Mouse (Mus musculus) monocyte, adult 5-6 weeks (primary cell): ENCODE results near the gene Plekhm3. TPM values are rescaled to one million over a fixed set of nuclear protein-coding genes. Genes with fewer than 3 reads are reported as not detected.
A peak's percentile ranks its signal among the peaks of the same experiment; 100 is the strongest.

ENCODE experiments used
- ATAC-seq: fragments of 153-309, 156-312 bp; replicated peaks from 2 replicates; pipeline ENCODE4 v1.8.0; 2017; ENCODE audit warnings: mild to moderate bottlenecking; ENCODE audit not compliant: low TSS enrichment, insufficient number of reproducible peaks, severe bottlenecking, poor library complexity, low FRiP score
- total RNA-seq: library from RNA; stranded (forward); fragments of 200-1000, 200-491, 200-594 nt; gene quantifications from 3 replicates; pipeline ENCODE4 v1.2.3, GENCODE M21; 2017

The Plekhm3 gene
- total RNA-seq, 1 experiment from 2014 or later: 34.9 TPM

GRCm38 (mm10) chr1:64932921-64933320, 23.7 kb downstream of the Plekhm3 start:
- ATAC-seq: no peak

- no peak for ATAC-seq
These were observed 26.5 kb downstream of the Plekhm3 start for GRCm38 (mm10) chr1:64930124-64930523.

- ATAC-seq: no peak
These were observed 27.0 kb downstream of the Plekhm3 start for GRCm38 (mm10) chr1:64929673-64930072.

- ATAC-seq: peak; percentile 60
These were observed 28.1 kb downstream of the Plekhm3 start for GRCm38 (mm10) chr1:64928542-64928941.

DNA sequence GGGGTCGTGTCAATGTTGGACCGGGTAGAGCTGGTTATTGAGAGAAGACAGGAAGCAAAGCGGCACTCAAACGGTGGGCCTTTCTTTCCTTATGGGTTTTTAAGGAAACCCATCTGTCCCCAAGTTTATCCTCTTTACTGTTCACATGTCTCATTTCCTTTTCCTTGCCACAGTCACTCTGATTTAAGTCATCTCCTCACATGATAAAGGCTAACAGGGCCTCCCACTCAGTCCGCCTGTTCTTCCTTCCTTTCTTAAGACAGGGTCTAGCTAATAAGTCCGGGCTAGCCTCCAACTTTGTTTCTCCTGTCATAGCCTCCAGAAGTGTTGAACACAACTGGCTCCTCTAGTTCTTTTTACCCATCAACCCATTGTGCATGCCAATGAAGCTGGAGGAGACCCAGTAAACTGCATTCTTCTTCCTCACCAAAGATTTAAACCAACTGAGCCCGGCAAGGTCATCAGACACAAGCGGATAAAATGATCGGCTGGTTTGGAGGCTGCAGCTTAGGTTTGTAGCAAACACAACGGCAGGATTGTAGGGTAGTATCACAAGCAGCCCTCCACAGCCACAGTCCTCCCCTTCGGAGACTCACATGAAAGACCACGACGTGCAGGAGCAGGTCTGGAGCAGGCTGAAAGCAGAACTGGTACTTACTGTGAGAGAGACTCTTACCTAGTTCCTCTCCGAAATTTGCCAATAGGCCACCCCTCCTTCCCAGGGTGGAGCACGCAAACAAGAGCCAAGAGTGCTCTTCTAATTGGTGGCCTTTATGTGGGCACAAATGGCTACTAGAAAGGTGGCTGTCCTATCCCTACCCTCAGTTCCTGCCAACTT, 29.0 kb downstream of the Plekhm3 start:
- ATAC-seq: peak; percentile 84

- peak; percentile 85 for ATAC-seq
These were observed 31.0 kb downstream of the Plekhm3 start for GRCm38 (mm10) chr1:64925594-64925993.

GRCm38 (mm10) chr1:64924283-64924682, 32.3 kb downstream of the Plekhm3 start:
- no peak for ATAC-seq

- ATAC-seq: no peak
These were observed 37.7 kb downstream of the Plekhm3 start for GRCm38 (mm10) chr1:64918810-64919528.

GRCm38 (mm10) chr1:64917966-64918365, 38.7 kb downstream of the Plekhm3 start:
- no peak for ATAC-seq

GRCm38 (mm10) chr1:64916884-64917507, 39.6 kb downstream of the Plekhm3 start:
- ATAC-seq: no peak

GRCm38 (mm10) chr1:64914356-64914755, 42.3 kb downstream of the Plekhm3 start:
- no peak for ATAC-seq

DNA sequence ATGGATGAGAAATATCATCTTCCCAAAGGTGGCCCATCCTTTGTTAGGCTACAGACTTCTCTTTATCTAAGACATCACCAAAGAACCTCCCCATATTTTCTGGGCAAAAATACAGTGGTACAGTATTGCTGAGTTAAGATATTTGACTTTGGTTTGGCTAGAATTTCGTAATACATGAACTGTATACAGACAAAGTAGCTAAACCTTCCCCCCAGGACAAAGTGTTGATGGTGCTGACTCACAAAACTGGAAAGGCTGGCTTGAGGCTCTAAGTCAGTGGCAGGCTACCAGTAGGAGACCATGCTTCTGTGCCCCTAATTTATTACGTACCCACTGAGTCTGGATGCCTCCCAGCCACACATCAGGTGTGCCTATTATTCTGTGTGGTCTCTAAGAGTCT, 48.9 kb downstream of the Plekhm3 start:
- ATAC-seq: no peak

GRCm38 (mm10) chr1:64906226-64906625, 50.4 kb downstream of the Plekhm3 start:
- no peak for ATAC-seq

DNA sequence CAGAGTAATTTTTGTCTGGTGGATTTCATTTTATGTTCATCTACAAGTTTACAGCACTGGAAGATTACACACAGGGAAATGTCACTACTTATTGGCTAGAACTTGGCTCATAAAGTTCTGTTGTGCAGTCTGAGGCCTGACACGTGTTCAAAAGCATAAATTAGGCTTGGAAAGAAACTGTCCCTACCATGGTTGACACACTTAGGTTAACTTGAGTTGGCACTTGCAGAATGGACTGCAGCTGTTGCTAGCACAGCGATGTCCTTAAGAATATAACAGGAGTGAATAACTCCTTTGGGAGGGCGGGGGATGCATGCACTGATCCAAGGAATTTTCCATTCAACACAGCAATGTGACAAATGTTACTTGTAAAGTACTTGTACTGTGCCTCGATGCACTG, 53.2 kb downstream of the Plekhm3 start:
- ATAC-seq: no peak

GRCm38 (mm10) chr1:64902804-64903203, 53.8 kb downstream of the Plekhm3 start:
- no peak for ATAC-seq

DNA sequence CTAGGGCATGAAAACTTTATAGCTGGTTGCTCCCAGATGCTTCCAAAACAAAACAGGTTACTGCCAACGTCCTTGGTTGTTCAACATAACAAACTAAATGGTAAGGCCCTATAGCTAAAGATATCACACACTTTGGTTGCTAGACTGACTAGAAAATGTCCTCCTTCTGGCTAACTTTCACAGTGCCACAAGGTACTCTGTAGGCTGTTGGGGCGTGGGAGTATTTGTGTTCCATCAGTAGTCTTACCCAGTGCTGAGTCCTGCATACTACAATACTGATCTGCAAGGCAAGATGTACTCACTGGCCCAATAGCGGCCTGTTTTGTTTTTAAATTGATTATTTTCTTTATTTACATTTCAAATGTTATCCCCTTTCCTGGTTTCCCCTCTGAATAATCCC, 56.9 kb downstream of the Plekhm3 start:
- no peak for ATAC-seq

GRCm38 (mm10) chr1:64897485-64897884, 59.1 kb downstream of the Plekhm3 start:
- no peak for ATAC-seq

- ATAC-seq: no peak
These were observed 62.8 kb downstream of the Plekhm3 start for GRCm38 (mm10) chr1:64893806-64894205.

- no peak for ATAC-seq
These were observed 65.3 kb downstream of the Plekhm3 start for GRCm38 (mm10) chr1:64891332-64891731.
